Mouse (Mus musculus) small intestine, adult 2 months (tissue): Measurements from ENCODE around the gene Zbed4.

Experiments used
- CTCF ChIP-seq: fragments of 200-500 bp; IDR thresholded peaks from 2 replicates; pipeline ENCODE4 v1.5.1; 2012; ENCODE audit warnings: low read depth, mild to moderate bottlenecking, control low read depth, inconsistent platforms, low read length, moderate library complexity, mixed read lengths; ENCODE audit not compliant: insufficient replicate concordance, insufficient read length; ENCODE audit errors: extremely low read depth
- POLR2A ChIP-seq: fragments of 200-500 bp; IDR thresholded peaks from 2 replicates; pipeline ENCODE4 v1.6.1; 2012; ENCODE audit warnings: low read depth, mild to moderate bottlenecking, control low read depth, inconsistent platforms, low read length, moderate library complexity

DNA sequence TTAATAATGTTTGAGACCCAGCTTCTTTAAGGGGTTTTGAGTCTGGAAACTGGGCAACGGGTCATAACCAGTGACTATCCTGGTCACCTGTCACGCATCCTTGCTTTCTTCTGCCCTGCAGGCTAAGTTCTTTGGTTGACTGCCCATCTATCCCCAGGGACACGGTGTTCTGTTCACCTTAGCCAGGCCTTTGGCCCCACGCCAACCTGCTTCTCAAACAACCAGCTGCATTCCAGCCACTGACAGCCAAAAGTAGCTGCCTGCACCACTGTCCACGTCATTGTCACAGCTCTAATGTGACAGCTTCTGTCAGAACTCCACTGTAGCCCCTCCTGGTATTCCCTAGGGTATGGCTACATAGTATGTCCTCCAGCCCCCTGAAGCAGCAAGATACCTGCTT, 80.0 kb downstream of the Zbed4 start:
- TF ChIP-seq CTCF (no peak), POLR2A (no peak)
